Mouse (Mus musculus) gonadal fat pad, adult 2 months (tissue): Measurements from ENCODE around the gene Gm10518. TPM values are rescaled to one million over a fixed set of nuclear protein-coding genes. Genes with fewer than 3 reads are reported as not detected.
"Not testable (repeated sequence)": the region's sequence is repeated elsewhere in the genome, so short reads cannot be mapped to it uniquely, and the experiment has no call there.

Experiments used
- DNase-seq: peaks from one replicate; pipeline ENCODE4 v3.0.0-alpha.2; 2012; ENCODE audit warnings: low read depth
- polyA plus RNA-seq: library from polyadenylated mRNA; depleted of rRNA; stranded (reverse); fragments of >200 nt; gene quantifications from 2 replicates; pipeline ENCODE4 v1.2.3, GENCODE M21; 2012; rRNA removed

Gene Gm10518
- polyA plus RNA-seq: not detected in 2 replicates

DNA sequence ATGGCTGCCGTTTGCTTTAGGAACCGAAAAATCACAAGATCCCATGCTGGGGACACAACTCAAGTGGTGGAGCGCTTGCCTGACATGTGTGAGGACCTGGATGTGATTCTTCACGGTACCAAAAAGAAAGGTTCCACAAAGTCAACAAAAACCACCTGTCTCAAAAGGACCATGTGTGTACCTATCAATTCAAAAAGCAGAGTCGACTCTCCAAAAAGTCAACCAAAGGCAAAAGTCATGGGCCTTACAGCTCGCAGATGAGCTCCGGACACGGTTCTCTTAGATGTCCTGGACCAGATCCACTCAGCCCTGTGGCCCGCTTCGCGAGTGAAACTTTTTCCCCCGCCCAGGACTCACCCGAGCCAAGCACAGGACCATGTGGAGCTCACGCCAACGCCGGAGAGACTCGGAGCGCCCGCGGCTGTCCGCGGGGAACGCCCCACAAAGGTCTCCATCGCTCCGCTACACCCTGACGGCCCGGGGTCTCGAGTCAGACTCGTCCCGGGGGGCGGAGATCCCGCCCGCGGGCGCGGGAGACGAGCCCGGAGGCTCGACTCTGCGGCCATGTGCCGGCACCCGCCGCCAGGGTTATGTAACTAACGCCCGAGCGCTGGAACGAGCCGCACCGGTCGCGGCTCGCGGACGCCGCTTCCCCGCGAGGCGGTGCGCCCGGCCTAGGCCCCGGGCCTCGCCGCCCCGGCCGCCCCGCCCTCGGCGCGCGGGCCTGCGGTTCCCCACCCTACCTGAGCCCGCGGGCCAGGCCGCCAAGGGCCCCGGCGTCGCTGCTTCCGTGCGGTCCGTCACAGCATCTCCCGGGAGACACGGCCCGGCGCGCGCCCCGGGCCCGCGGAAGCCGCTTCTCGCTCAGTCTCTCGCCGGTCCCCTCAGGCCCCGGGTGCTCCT, at the start of gene Gm10518:
Gene Gm10518 (plus strand): TSS at position 767 of the 903 bp plus-strand sequence.
- no peak for DNase-seq

DNA sequence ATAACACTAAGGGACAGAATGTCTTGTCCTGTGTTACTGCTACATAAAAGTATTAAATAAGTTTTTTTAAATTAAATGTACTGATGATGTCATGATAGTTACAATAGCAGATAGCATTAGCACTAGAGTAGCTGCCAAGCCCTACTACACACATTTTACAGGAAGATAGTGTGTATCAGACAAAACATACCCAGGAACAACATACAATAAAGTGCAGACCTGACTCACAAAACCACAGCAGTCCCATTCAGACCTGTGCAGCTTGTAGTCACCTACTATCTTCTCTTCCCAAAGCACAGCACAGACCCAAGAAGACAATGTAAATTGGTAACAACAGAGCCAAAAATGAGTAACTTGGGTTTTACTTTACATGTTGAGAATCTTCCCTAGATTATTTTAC, 46.7 kb upstream of the Gm10518 start:
- DNase-seq: no peak

GRCm38 (mm10) chr1:179760086-179760485, 43.1 kb upstream of the Gm10518 start:
- DNase-seq: no peak

- DNase-seq: no peak
Observed at GRCm38 (mm10) chr1:179760553-179760952, 42.6 kb upstream of the Gm10518 start.

GRCm38 (mm10) chr1:179776831-179777230, 26.3 kb upstream of the Gm10518 start:
- DNase-seq: no peak

GRCm38 (mm10) chr1:179784098-179784497, 19.1 kb upstream of the Gm10518 start:
- no peak for DNase-seq

GRCm38 (mm10) chr1:179785502-179785901, 17.7 kb upstream of the Gm10518 start:
- no peak for DNase-seq

GRCm38 (mm10) chr1:179787281-179787680, 15.9 kb upstream of the Gm10518 start:
- no peak for DNase-seq

DNA sequence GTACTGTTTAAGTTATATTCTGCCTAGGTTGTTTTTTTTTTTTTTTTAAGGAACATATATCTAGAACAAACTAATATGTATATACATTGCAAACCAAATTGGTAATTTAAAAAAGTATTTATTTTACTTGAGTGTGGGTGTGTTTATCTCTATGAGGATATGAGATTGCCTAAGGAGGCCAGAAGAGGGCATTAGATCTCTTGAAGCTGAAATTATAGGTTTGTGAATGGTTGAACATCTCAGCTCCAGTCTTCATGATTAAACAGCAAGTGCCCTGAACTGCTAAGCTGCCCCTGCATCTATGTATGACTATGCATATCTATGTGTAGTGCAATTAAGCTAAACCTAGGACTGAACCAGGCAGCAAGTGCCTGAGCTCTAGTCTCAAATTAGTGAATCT, 4.4 kb upstream of the Gm10518 start:
- no peak for DNase-seq

GRCm38 (mm10) chr1:179803513-179804139, 450 bp downstream of the Gm10518 start, which contains the start of gene Ahctf1:
Gene Ahctf1, minus strand, starts transcription at chr1:179803680.
- peak; percentile 93 for DNase-seq

GRCm38 (mm10) chr1:179804140-179804881, 1.1 kb downstream of the Gm10518 start:
- DNase-seq: no peak

GRCm38 (mm10) chr1:179805751-179806150, 2.6 kb downstream of the Gm10518 start:
- no peak for DNase-seq

- DNase-seq: no peak
Observed at GRCm38 (mm10) chr1:179807468-179807867, 4.3 kb downstream of the Gm10518 start.

DNA sequence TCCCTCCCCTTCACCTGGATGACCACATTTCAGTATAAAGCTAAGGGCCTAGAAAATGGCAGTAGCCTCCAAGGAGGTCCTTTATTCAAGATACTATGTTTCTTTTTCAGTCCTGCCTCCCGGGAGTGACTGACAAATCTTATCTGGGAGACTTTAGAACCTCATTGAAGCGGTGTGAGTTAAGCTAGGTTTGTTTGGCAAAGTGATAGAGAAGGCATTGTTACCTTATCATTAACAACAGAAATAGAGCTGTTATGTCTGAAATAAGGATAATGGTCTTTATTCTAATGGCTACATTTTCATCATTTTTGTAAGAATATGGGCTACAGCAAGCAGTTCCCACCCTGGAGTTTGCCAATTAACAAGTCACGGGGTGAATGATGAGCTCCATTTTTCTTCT, 5.1 kb downstream of the Gm10518 start:
- DNase-seq: no peak

DNA sequence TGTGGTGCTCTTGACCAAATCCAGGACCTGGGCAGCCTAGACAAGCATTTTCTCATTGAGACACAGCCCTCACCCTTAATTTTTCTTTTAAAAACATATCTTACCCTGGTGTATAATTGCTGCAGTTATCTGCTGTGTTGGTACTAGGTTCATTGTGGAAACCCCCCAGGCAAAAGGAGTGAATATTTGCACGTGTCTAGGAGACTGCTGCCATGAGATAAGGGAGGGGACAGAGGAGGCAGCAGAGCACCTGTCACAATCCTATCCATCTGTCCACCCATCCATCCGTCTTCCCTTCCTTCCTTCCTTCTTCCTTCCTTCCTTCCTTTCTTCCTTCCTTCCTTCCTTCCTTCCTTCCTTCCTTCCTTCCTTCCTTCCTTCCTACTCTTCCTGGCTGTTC, 10.2 kb downstream of the Gm10518 start:
- DNase-seq: no peak

DNA sequence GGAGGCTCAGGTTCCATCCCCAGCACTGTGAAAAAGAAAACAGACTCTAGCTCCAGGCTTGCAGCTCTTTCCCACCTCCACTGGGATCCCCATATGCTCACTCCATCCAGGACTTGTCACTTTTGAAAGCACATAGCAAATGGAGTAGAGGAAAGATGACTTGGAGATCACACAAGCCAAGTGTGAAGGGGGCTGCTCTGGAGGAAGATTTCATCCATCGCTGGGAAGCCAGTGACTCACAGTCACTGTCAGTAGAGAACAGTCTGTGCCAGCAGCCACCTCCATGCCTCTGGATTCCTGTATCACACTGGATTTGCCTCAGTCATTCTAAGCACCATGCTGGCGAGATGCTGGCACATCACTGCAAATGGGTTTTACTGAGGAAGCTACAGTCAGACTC, 11.4 kb downstream of the Gm10518 start:
- DNase-seq: no peak

GRCm38 (mm10) chr1:179818490-179819278, 15.5 kb downstream of the Gm10518 start:
- not testable (repeated sequence) for DNase-seq

- no peak for DNase-seq
Observed at GRCm38 (mm10) chr1:179824549-179824948, 21.4 kb downstream of the Gm10518 start.

DNA sequence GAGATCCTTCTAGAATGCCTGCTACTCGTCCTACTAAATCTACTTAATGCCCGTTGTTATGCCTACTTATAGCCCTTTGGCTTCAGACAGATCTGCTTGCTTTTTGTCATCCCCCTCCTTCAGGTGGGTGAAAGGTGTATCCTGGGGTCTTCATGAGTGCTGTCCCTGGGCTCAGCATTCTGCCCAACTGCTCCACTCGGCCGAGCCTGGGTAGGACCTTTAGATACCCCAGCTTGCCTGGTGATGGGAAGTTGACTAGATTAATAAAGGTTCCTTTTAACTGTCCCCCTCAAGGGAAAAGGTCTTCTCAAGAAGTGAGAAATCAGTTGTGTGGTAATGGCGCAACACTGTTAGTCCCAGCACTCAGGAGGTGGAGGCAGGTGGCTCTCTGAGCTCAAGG, 24.9 kb downstream of the Gm10518 start:
- DNase-seq: no peak

GRCm38 (mm10) chr1:179828900-179829299, 25.7 kb downstream of the Gm10518 start:
- no peak for DNase-seq

DNA sequence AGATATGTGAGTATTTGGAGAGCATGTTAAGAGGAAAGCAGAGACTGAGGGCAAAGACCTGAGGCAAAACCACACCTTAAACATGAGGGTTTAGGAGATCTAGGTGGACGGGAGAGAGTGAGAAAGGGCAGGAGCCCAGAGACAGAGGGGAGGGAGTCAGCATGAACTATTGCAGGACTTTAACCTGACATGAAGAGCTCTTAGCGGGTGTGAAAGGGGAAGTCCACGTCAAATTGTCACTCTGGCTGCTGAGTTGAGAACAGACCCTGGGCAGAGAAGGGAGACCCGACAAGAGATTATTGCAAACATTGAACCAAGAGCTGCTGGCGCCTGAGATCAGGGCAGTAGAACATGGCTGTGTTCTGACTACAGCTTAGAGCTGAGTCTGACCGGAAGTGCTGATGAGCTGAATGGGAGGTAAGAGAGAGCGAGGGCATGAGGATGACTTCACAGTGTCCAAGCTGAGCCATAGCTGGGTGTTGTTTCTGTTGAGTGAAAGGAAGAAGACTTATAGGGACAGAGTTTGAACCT, 29.6 kb downstream of the Gm10518 start:
- DNase-seq: no peak
